Mouse (Mus musculus) skeletal muscle tissue, adult 2 months (tissue): ENCODE data around the gene Olfr1450.
"Not testable (repeated sequence)": the region's sequence is repeated elsewhere in the genome, so short reads cannot be mapped to it uniquely, and the experiment has no call there.

Source experiments
- DNase-seq: peaks from one replicate; pipeline ENCODE4 v3.0.0-alpha.2; 2012; ENCODE audit warnings: low read depth, low spot score

Olfr1450 gene

GRCm38 (mm10) chr19:12949958-12950357 lies at the start of gene Olfr1450:
Gene Olfr1450 (plus strand): TSS chr19:12950258.
- no peak for DNase-seq

GRCm38 (mm10) chr19:12903643-12904042 lies 46.4 kb upstream of the Olfr1450 start, which contains the start of gene Olfr1447:
Gene Olfr1447 (minus strand): TSS chr19:12903743.
- DNase-seq = no peak

- DNase-seq = no peak
Observed at GRCm38 (mm10) chr19:12924319-12924718, 25.7 kb upstream of the Olfr1450 start, which contains the start of gene Olfr1448. Gene Olfr1448 (minus strand): TSS chr19:12924419.

- DNase-seq = no peak
Observed at GRCm38 (mm10) chr19:12930540-12930939, 19.5 kb upstream of the Olfr1450 start, which contains the start of gene Olfr1449. Gene Olfr1449 (plus strand): TSS chr19:12930840.

- DNase-seq = not testable (repeated sequence)
Observed at GRCm38 (mm10) chr19:12970082-12970481, 20.0 kb downstream of the Olfr1450 start.

- not testable (repeated sequence) for DNase-seq
Observed at GRCm38 (mm10) chr19:12992316-12992715, 42.3 kb downstream of the Olfr1450 start.

GRCm38 (mm10) chr19:12994714-12995113 lies 44.7 kb downstream of the Olfr1450 start, which contains the start of gene Olfr1451:
Gene Olfr1451 (plus strand): TSS chr19:12995014.
- DNase-seq = no peak
